Mouse (Mus musculus) liver, embryonic 12.5 days (tissue): ENCODE results near the gene Gm42674. TPM values are rescaled to one million over a fixed set of nuclear protein-coding genes. Genes with fewer than 3 reads are reported as not detected.

ENCODE experiments used
- ATAC-seq: fragments of 200-750 bp; cut with Nextera tagmentation; 2 replicates; pipeline ENCODE4 v1.8.0; 2017; ENCODE audit warnings: moderate number of reproducible peaks, mild to moderate bottlenecking, moderate library complexity
- H3K27ac ChIP-seq: fragments of 300-500 bp; sonication (generic); 2 replicates; pipeline ENCODE4 v1.5.1; 2016; ENCODE audit warnings: mild to moderate bottlenecking
- H3K27me3 ChIP-seq: fragments of 300-500 bp; sonication (generic); replicated peaks from 2 replicates; pipeline ENCODE4 v1.6.1; 2016; ENCODE audit warnings: mild to moderate bottlenecking, moderate library complexity
- H3K36me3 ChIP-seq: fragments of 300-500 bp; sonication (generic); 2 replicates; pipeline ENCODE4 v1.6.1; 2016; ENCODE audit warnings: mild to moderate bottlenecking, moderate library complexity
- H3K4me1 ChIP-seq: fragments of 300-500 bp; sonication (generic); 2 replicates; pipeline ENCODE4 v1.6.1; 2016
- H3K4me2 ChIP-seq: fragments of 300-500 bp; sonication (generic); 2 replicates; pipeline ENCODE4 v1.6.1; 2016; ENCODE audit warnings: mild to moderate bottlenecking, moderate library complexity
- H3K4me3 ChIP-seq: fragments of 300-500 bp; sonication (generic); 2 replicates; pipeline ENCODE4 v1.5.1; 2016; ENCODE audit warnings: mild to moderate bottlenecking, moderate library complexity
- H3K9ac ChIP-seq: fragments of 300-500 bp; sonication (generic); 2 replicates; pipeline ENCODE4 v1.6.1; 2016; ENCODE audit warnings: mild to moderate bottlenecking, moderate library complexity
- H3K9me3 ChIP-seq: fragments of 300-500 bp; sonication (generic); replicated peaks from 2 replicates; pipeline ENCODE4 v1.6.1; 2016; ENCODE audit warnings: mild to moderate bottlenecking, moderate library complexity
- WGBS: fragments of 180-500 bp; shearing (Covaris S2); methylation state at CpG from one replicate; pipeline ENCODE4 v1.1.7; 2016; ENCODE audit not compliant: insufficient replicate concordance; 5-methylcytosine and 5-hydroxymethylcytosine counted together
- polyA plus RNA-seq: library from polyadenylated mRNA; unstranded; fragments of >200 nt; fragmentation: Nextera tagmentation; extraction: Ambion mirVana; gene quantifications from 2 replicates; pipeline ENCODE4 v1.2.1, GENCODE M21; 2016

Gene Gm42674
- polyA plus RNA-seq, 1 experiment from 2014 or later, result not detected

GRCm38 (mm10) chr3:90612728-90613291, 11.1 kb downstream of the Gm42674 start, which contains the start of gene S100a6:
Gene S100a6 (plus strand): TSS chr3:90612882.
- H3K4me1 ChIP-seq, result peaks cover 7% of the 10 kb centered on the region
- no peak within 1 kb of the TSS for H3K9ac ChIP-seq
- H3K27ac ChIP-seq, result no peak within 1 kb of the TSS
- under 1% methylated on average over 23 of the region's 23 CpGs for WGBS
- ATAC-seq, result peak; percentile 53; the same call in 1 of the 2 replicates
- peak within 1 kb of the TSS; percentile 58 for H3K4me2 ChIP-seq
- peaks cover 14% of the 10 kb centered on the region; the same call in 1 of the 2 replicates for H3K27me3 ChIP-seq
- H3K36me3 ChIP-seq, result no peaks in the 10 kb centered on the region
- peak within 1 kb of the TSS; percentile 25 for H3K4me3 ChIP-seq
- H3K9me3 ChIP-seq, result no peaks in the 10 kb centered on the region

- Histone ChIP-seq H3K4me1 (peaks cover 7% of the 10 kb centered on the region), H3K9me3 (no peaks in the 10 kb centered on the region), H3K27ac (no peak overlapping the region), H3K36me3 (no peaks in the 10 kb centered on the region), H3K9ac (no peak overlapping the region), H3K4me3 (0 out of 2 replicates have a peak overlapping the region, but pooled peaks have one; percentile 25), H3K4me2 (peak overlapping the region; percentile 58), H3K27me3 (peaks cover 14% of the 10 kb centered on the region; the same call in 1 of the 2 replicates)
- 34% methylated on average over 7 of the region's 7 CpGs for WGBS
- ATAC-seq, result no peak
Observed at GRCm38 (mm10) chr3:90613461-90614147, 11.9 kb downstream of the Gm42674 start.

- Histone ChIP-seq H3K36me3 (no peaks in the 10 kb centered on the region), H3K9ac (no peak overlapping the region), H3K4me2 (no peak overlapping the region), H3K27ac (no peak overlapping the region), H3K27me3 (peaks cover 14% of the 10 kb centered on the region; the same call in 1 of the 2 replicates), H3K4me3 (no peak overlapping the region), H3K4me1 (peaks cover 7% of the 10 kb centered on the region), H3K9me3 (no peaks in the 10 kb centered on the region)
- ATAC-seq, result no peak
- WGBS, result 63% methylated on average over 6 of the region's 6 CpGs
Observed at GRCm38 (mm10) chr3:90614148-90614530, 12.4 kb downstream of the Gm42674 start.

GRCm38 (mm10) chr3:90614611-90615251, 13.0 kb downstream of the Gm42674 start:
- H3K27me3 ChIP-seq, result peaks cover 14% of the 10 kb centered on the region; the same call in 1 of the 2 replicates
- no peak overlapping the region for H3K9ac ChIP-seq
- no peak overlapping the region for H3K4me3 ChIP-seq
- no peak overlapping the region for H3K27ac ChIP-seq
- H3K9me3 ChIP-seq, result no peaks in the 10 kb centered on the region
- H3K4me2 ChIP-seq, result no peak overlapping the region
- H3K4me1 ChIP-seq, result peaks cover 7% of the 10 kb centered on the region
- no peaks in the 10 kb centered on the region for H3K36me3 ChIP-seq
- 63% methylated on average over 11 of the region's 11 CpGs for WGBS
- no peak for ATAC-seq

- no peak overlapping the region for H3K27ac ChIP-seq
- no peaks in the 10 kb centered on the region for H3K36me3 ChIP-seq
- no peaks in the 10 kb centered on the region for H3K9me3 ChIP-seq
- H3K27me3 ChIP-seq, result peaks cover 14% of the 10 kb centered on the region; the same call in 1 of the 2 replicates
- H3K4me2 ChIP-seq, result no peak overlapping the region
- no peak overlapping the region for H3K9ac ChIP-seq
- 5% methylated on average over 7 of the region's 7 CpGs for WGBS
- H3K4me3 ChIP-seq, result no peak overlapping the region
- H3K4me1 ChIP-seq, result peaks cover 7% of the 10 kb centered on the region
- ATAC-seq, result peak; percentile 46; the same call in 1 of the 2 replicates
Observed at GRCm38 (mm10) chr3:90615415-90615814, 13.7 kb downstream of the Gm42674 start.

GRCm38 (mm10) chr3:90615911-90616310, 14.2 kb downstream of the Gm42674 start:
- Histone ChIP-seq H3K4me3 (no peak overlapping the region), H3K9me3 (no peaks in the 10 kb centered on the region), H3K36me3 (no peaks in the 10 kb centered on the region), H3K27me3 (peaks cover 14% of the 10 kb centered on the region; the same call in 1 of the 2 replicates), H3K27ac (no peak overlapping the region), H3K4me2 (no peak overlapping the region), H3K9ac (no peak overlapping the region), H3K4me1 (peaks cover 7% of the 10 kb centered on the region)
- no peak for ATAC-seq
- WGBS, result 67% methylated on average over 1 of the region's 1 CpGs

- Histone ChIP-seq H3K9ac (no peak overlapping the region), H3K27me3 (peaks cover 18% of the 10 kb centered on the region; the same call in 1 of the 2 replicates), H3K4me2 (no peak overlapping the region), H3K4me3 (no peak overlapping the region), H3K27ac (no peak overlapping the region), H3K4me1 (peaks cover 7% of the 10 kb centered on the region), H3K36me3 (no peaks in the 10 kb centered on the region), H3K9me3 (no peaks in the 10 kb centered on the region)
- no peak for ATAC-seq
- WGBS, result 0% methylated on average over 1 of the region's 1 CpGs
Observed at GRCm38 (mm10) chr3:90617586-90617985, 15.9 kb downstream of the Gm42674 start.

- H3K4me1 ChIP-seq, result no peaks in the 10 kb centered on the region
- H3K36me3 ChIP-seq, result no peaks in the 10 kb centered on the region
- no peak overlapping the region for H3K4me2 ChIP-seq
- ATAC-seq, result no peak
- H3K27ac ChIP-seq, result no peak overlapping the region
- H3K27me3 ChIP-seq, result peaks cover 4% of the 10 kb centered on the region; the same call in 1 of the 2 replicates
- WGBS, result 28% methylated on average over 7 of the region's 7 CpGs
- H3K4me3 ChIP-seq, result no peak overlapping the region
- H3K9me3 ChIP-seq, result no peaks in the 10 kb centered on the region
- H3K9ac ChIP-seq, result no peak overlapping the region
Observed at GRCm38 (mm10) chr3:90621552-90621951, 19.8 kb downstream of the Gm42674 start.

- ATAC-seq, result no peak
- WGBS, result 49% methylated on average over 2 of the region's 2 CpGs
- no peaks in the 10 kb centered on the region for H3K9me3 ChIP-seq
Observed at GRCm38 (mm10) chr3:90623435-90624071, 21.8 kb downstream of the Gm42674 start.

GRCm38 (mm10) chr3:90625496-90625895, 23.8 kb downstream of the Gm42674 start:
- no peaks in the 10 kb centered on the region for H3K9me3 ChIP-seq
- H3K4me3 ChIP-seq, result no peak overlapping the region
- no peak overlapping the region for H3K4me2 ChIP-seq
- no peak overlapping the region for H3K9ac ChIP-seq
- H3K27ac ChIP-seq, result no peak overlapping the region
- no peaks in the 10 kb centered on the region for H3K36me3 ChIP-seq
- 61% methylated on average over 5 of the region's 5 CpGs for WGBS
- ATAC-seq, result no peak
- peaks cover 4% of the 10 kb centered on the region; the same call in 1 of the 2 replicates for H3K27me3 ChIP-seq
- no peaks in the 10 kb centered on the region for H3K4me1 ChIP-seq

More at GRCm38 (mm10) chr3:90623435-90624071, 21.8 kb downstream of the Gm42674 start:
- H3K27ac ChIP-seq, result no peak overlapping the region
- no peak overlapping the region for H3K9ac ChIP-seq
- no peaks in the 10 kb centered on the region for H3K4me1 ChIP-seq
- H3K4me2 ChIP-seq, result no peak overlapping the region
- peaks cover 4% of the 10 kb centered on the region; the same call in 1 of the 2 replicates for H3K27me3 ChIP-seq
- H3K36me3 ChIP-seq, result no peaks in the 10 kb centered on the region
- H3K4me3 ChIP-seq, result no peak overlapping the region

GRCm38 (mm10) chr3:90626266-90627021, 24.7 kb downstream of the Gm42674 start:
- no peaks in the 10 kb centered on the region for H3K36me3 ChIP-seq
- H3K27me3 ChIP-seq, result no peaks in the 10 kb centered on the region
- no peaks in the 10 kb centered on the region for H3K4me1 ChIP-seq
- no peak overlapping the region for H3K9ac ChIP-seq
- H3K4me2 ChIP-seq, result no peak overlapping the region
- H3K9me3 ChIP-seq, result no peaks in the 10 kb centered on the region
- no peak overlapping the region for H3K27ac ChIP-seq
- ATAC-seq, result no peak
- whole genome bisulfite sequencing, result 61% methylated on average over 9 of the region's 9 CpGs
- no peak overlapping the region for H3K4me3 ChIP-seq
